ENCODE assay signal across 17 mouse cellular contexts in genomic region chr10:18471648-18472047, GRCm38 (mm10).
A peak's percentile ranks its signal among the peaks of the same experiment; 100 is the strongest.
DNase-seq lines count a peak whose midpoint lies in the region; ATAC-seq and TF ChIP-seq lines count a peak whose summit lies in the region.
"Had no signal": no experiment of that assay in that cellular context is flagged by ENCODE, and none has a peak within 500 bp of the region (broad histone marks: within the 10 kb centered on the region; RNA-seq: fewer than 3 reads in every experiment).

No protein-coding gene starts in this region.

- TF ChIP-seq CTCF in kidney, adult 2 months (conservative IDR thresholded peaks at IDR 0.05; ENCODE audit: insufficient read depth, insufficient read length, low read depth, low read length) = no peak
- TF ChIP-seq CTCF in embryonic fibroblast, embryonic 13.5 days (IDR thresholded peaks at IDR 0.05; ENCODE audit: borderline replicate concordance, insufficient read depth, low read length) = no peak
- no peak for TF ChIP-seq CTCF in midbrain, postnatal 0 days (IDR thresholded peaks at IDR 0.05)

- peak overlapping the region; percentile 5; the same call in 1 of the 2 replicates for H3K4me3 ChIP-seq in kidney, embryonic 16.5 days (ENCODE audit: low read length)
- H3K4me3 ChIP-seq in kidney, adult 2 months (ENCODE audit: insufficient read depth, low read depth, low read length) = no peak overlapping the region
- no peak overlapping the region for H3K4me3 ChIP-seq in embryonic fibroblast, embryonic 13.5 days (ENCODE audit: insufficient read depth, low read length)
- H3K4me3 ChIP-seq in hindbrain, embryonic 16.5 days (ENCODE audit: low read length) = peak overlapping the region; percentile 41
- no peak overlapping the region for H3K4me3 ChIP-seq in midbrain, postnatal 0 days (ENCODE audit: low read depth, low read length)
- H3K4me3 ChIP-seq: embryonic facial prominence, embryonic 12.5 days; stomach, embryonic 15.5 days had no signal

- H3K4me2 ChIP-seq in kidney, embryonic 16.5 days (replicated peaks; ENCODE audit: low read depth, low read length) = peak overlapping the region; percentile 62; the same call in 1 of the 2 replicates
- peak overlapping the region; percentile 67 for H3K4me2 ChIP-seq in hindbrain, embryonic 16.5 days (ENCODE audit: low read length)
- H3K4me2 ChIP-seq in midbrain, postnatal 0 days (ENCODE audit: low read depth, low read length, poor library complexity, severe bottlenecking) = peak overlapping the region; percentile 55; the same call in 1 of the 2 replicates
- H3K4me2 ChIP-seq: stomach, embryonic 15.5 days had no signal

- H3K27ac ChIP-seq in kidney, embryonic 16.5 days (ENCODE audit: low read length) = no peak overlapping the region
- H3K27ac ChIP-seq in kidney, adult 2 months (ENCODE audit: insufficient read depth, low read depth, low read length) = no peak overlapping the region
- H3K27ac ChIP-seq in embryonic fibroblast, embryonic 13.5 days (ENCODE audit: insufficient read depth, low read length) = 0 out of 2 replicates have a peak overlapping the region, but pooled peaks have one; percentile 31
- no peak overlapping the region for H3K27ac ChIP-seq in hindbrain, embryonic 16.5 days (ENCODE audit: low read depth, low read length)
- H3K27ac ChIP-seq in midbrain, postnatal 0 days (ENCODE audit: low read depth, low read length) = no peak overlapping the region
- H3K27ac ChIP-seq: embryonic facial prominence, embryonic 12.5 days; stomach, embryonic 15.5 days had no signal

- 77% methylated on average over 5 of the region's 5 CpGs for WGBS in kidney, embryonic 16.5 days
- 74% methylated on average over 5 of the region's 5 CpGs for WGBS in kidney, adult 2 months
- WGBS in hindbrain, embryonic 16.5 days = 52% methylated on average over 5 of the region's 5 CpGs
- WGBS in midbrain, postnatal 0 days = 70% methylated on average over 5 of the region's 5 CpGs

- H3K27me3 ChIP-seq in kidney, embryonic 16.5 days (ENCODE audit: insufficient read depth, low read length) = no peaks in the 10 kb centered on the region
- no peaks in the 10 kb centered on the region for H3K27me3 ChIP-seq in kidney, adult 2 months (replicated peaks; ENCODE audit: control insufficient read depth, insufficient read depth, low read length)
- no peaks in the 10 kb centered on the region for H3K27me3 ChIP-seq in hindbrain, embryonic 16.5 days (replicated peaks; ENCODE audit: control insufficient read depth, insufficient read depth, low read length)
- no peaks in the 10 kb centered on the region for H3K27me3 ChIP-seq in midbrain, postnatal 0 days (ENCODE audit: insufficient read depth, low read length)
- H3K27me3 ChIP-seq: embryonic facial prominence, embryonic 12.5 days; stomach, embryonic 15.5 days had no signal

- no peaks in the 10 kb centered on the region for H3K9me3 ChIP-seq in kidney, embryonic 16.5 days (ENCODE audit: low read length)
- no peaks in the 10 kb centered on the region for H3K9me3 ChIP-seq in hindbrain, embryonic 16.5 days (ENCODE audit: control insufficient read depth, low read length)
- no peaks in the 10 kb centered on the region for H3K9me3 ChIP-seq in midbrain, postnatal 0 days (ENCODE audit: low read length)
- H3K9me3 ChIP-seq: embryonic facial prominence, embryonic 12.5 days; stomach, embryonic 15.5 days had no signal

- H3K36me3 ChIP-seq in kidney, embryonic 16.5 days (ENCODE audit: insufficient read depth, low read length) = peaks cover 13% of the 10 kb centered on the region
- H3K36me3 ChIP-seq in kidney, adult 2 months (ENCODE audit: control insufficient read depth, insufficient read depth, low read length) = no peaks in the 10 kb centered on the region
- no peaks in the 10 kb centered on the region; the same call in 1 of the 2 replicates for H3K36me3 ChIP-seq in hindbrain, embryonic 16.5 days (ENCODE audit: control insufficient read depth, insufficient read depth, low read length)
- H3K36me3 ChIP-seq in midbrain, postnatal 0 days (ENCODE audit: insufficient read depth, low read length) = no peaks in the 10 kb centered on the region
- H3K36me3 ChIP-seq: stomach, embryonic 15.5 days had no signal

- DNase-seq in kidney, adult 2 months = no peak
- no peak for DNase-seq in midbrain, postnatal 0 days (ENCODE audit: low spot score)
- no peak for DNase-seq in frontal cortex, postnatal 14 days (ENCODE audit: low spot score in 2 of 2)
- no peak for DNase-seq in lung, postnatal 14 days
- DNase-seq: cerebellum, adult 9-11 months; heart, adult 18-20 months; kidney, adult 8-10 months; layer of hippocampus, adult 9-11 months; right cerebral cortex, postnatal 4 days; thymus, postnatal 4 days had no signal

- no peak for TF ChIP-seq POLR2A in kidney, adult 2 months (IDR thresholded peaks at IDR 0.05; ENCODE audit: low read depth, low read length)
- TF ChIP-seq POLR2A in embryonic fibroblast, embryonic 13.5 days (IDR thresholded peaks at IDR 0.05; ENCODE audit: low read depth, low read length) = no peak

- H3K9ac ChIP-seq in kidney, embryonic 16.5 days (replicated peaks; ENCODE audit: low read length) = no peak overlapping the region
- H3K9ac ChIP-seq in hindbrain, embryonic 16.5 days (ENCODE audit: low read depth, low read length) = no peak overlapping the region
- H3K9ac ChIP-seq in midbrain, postnatal 0 days (replicated peaks; ENCODE audit: low read length, poor library complexity, severe bottlenecking) = no peak overlapping the region
- H3K9ac ChIP-seq: embryonic facial prominence, embryonic 12.5 days; stomach, embryonic 15.5 days had no signal

- no peak for ATAC-seq in kidney, embryonic 16.5 days (ENCODE audit: low FRiP score, low TSS enrichment)
- ATAC-seq in hindbrain, embryonic 16.5 days = no peak
- no peak for ATAC-seq in midbrain, postnatal 0 days (ENCODE audit: low FRiP score)
- no peak for ATAC-seq in megakaryocyte-erythroid progenitor cell, adult 5-6 weeks (replicated peaks; ENCODE audit: low FRiP score, low TSS enrichment, poor library complexity, severe bottlenecking)
- ATAC-seq: CD4-positive, CD25-positive, alpha-beta regulatory T cell, adult 4 months had no signal

- peaks cover 34% of the 10 kb centered on the region for H3K4me1 ChIP-seq in kidney, embryonic 16.5 days (ENCODE audit: insufficient read depth, low read length)
- 0 out of 2 replicates have a peak, but pooled peaks cover 5% of the 10 kb centered on the region for H3K4me1 ChIP-seq in kidney, adult 2 months (ENCODE audit: control insufficient read depth, insufficient read depth, low read length)
- H3K4me1 ChIP-seq in embryonic fibroblast, embryonic 13.5 days (ENCODE audit: control insufficient read depth, insufficient read depth, low read length) = 0 out of 2 replicates have a peak, but pooled peaks cover 3% of the 10 kb centered on the region
- peaks cover 26% of the 10 kb centered on the region for H3K4me1 ChIP-seq in hindbrain, embryonic 16.5 days (ENCODE audit: control insufficient read depth, insufficient read depth, low read depth, low read length)
- peaks cover 3% of the 10 kb centered on the region for H3K4me1 ChIP-seq in midbrain, postnatal 0 days (ENCODE audit: insufficient read depth, low read length)

Comparison
In these comparisons a context has a peak if more than half of its experiments do, and no peak if none do; other contexts are left out.
1. H3K4me3 ChIP-seq: peak in kidney, embryonic 16.5 days (single experiment) and hindbrain, embryonic 16.5 days (single experiment); none in kidney, adult 2 months (single experiment), embryonic fibroblast, embryonic 13.5 days (single experiment) and midbrain, postnatal 0 days (single experiment).
2. Peak in every context shown above with its lines, with median percentiles within 50 percentile points of each other: H3K4me2 ChIP-seq.